Mouse (Mus musculus): Measurements from ENCODE around the gene Carnmt1.

GRCm38 (mm10) chr19:18663904-18664303 is 6.7 kb upstream of the Carnmt1 start:
- TF ChIP-seq EP300 (IDR thresholded peaks at IDR 0.05; ENCODE audit: insufficient read depth, low read depth, low read length) (no peak), CTCF (IDR thresholded peaks at IDR 0.05) (no peak), POLR2A (IDR thresholded peaks at IDR 0.05; ENCODE audit: insufficient read depth, low read depth, low read length) (no peak)
